Mouse (Mus musculus): Measurements from ENCODE around the gene 5430427O19Rik.

DNA sequence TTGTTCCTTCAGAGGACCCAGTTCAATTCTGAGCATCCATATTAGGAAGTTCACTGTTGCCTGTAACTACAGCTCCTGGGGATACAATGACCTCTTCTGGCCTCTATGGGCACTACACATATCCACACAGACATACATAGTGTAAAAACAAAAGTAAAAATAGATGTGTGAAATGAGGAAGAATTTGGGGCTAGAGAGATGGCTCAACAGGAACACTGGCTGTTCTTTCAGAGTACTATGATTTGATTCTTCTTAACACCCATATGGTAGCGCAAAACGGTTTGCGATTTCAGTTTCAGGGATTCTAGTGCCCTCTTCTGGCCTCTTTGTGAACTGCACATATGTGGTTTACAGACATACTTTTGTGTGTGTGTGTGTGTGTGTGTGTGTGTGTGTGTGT lies 48.9 kb downstream of the 5430427O19Rik start:
- TF ChIP-seq CTCF (IDR thresholded peaks at IDR 0.05; ENCODE audit: borderline replicate concordance, insufficient read depth, low read length), result no peak
- TF ChIP-seq POLR2A (IDR thresholded peaks at IDR 0.05; ENCODE audit: low read depth, low read length), result no peak
